Mouse (Mus musculus): ENCODE results near the gene Mark3. TPM values are rescaled to one million over a fixed set of nuclear protein-coding genes. Genes with fewer than 3 reads are reported as not detected.

Mark3 gene
- polyA plus RNA-seq, 1 experiment, result 2.0 TPM

GRCm38 (mm10) chr12:111573315-111573714 is 1.0 kb upstream of the Mark3 start:
- peaks cover 3% of the 10 kb centered on the region; the same call in 1 of the 2 replicates for H3K9me3 ChIP-seq (ENCODE audit: control insufficient read depth, low read length)
- TF ChIP-seq GATA1 (IDR thresholded peaks at IDR 0.05; ENCODE audit: low read length) (no peak), TAL1 (IDR thresholded peaks at IDR 0.05; ENCODE audit: low read length) (no peak)

GRCm38 (mm10) chr12:111574887-111575838 is 840 bp downstream of the Mark3 start:
- Histone ChIP-seq H3K4me3 (replicated peaks) (peak overlapping the region; percentile 68), H3K36me3 (ENCODE audit: control insufficient read depth) (peaks cover 2% of the 10 kb centered on the region), H3K4me1 (ENCODE audit: control insufficient read depth) (peaks cover 42% of the 10 kb centered on the region), H3K27me3 (ENCODE audit: control insufficient read depth) (peaks cover 25% of the 10 kb centered on the region), H3K9me3 (ENCODE audit: control insufficient read depth, low read length) (peaks cover 3% of the 10 kb centered on the region; the same call in 1 of the 2 replicates)
- TF ChIP-seq GATA1 (IDR thresholded peaks at IDR 0.05; ENCODE audit: low read length) (no peak), TAL1 (IDR thresholded peaks at IDR 0.05; ENCODE audit: low read length) (no peak)

More at GRCm38 (mm10) chr12:111573315-111573714, 1.0 kb upstream of the Mark3 start:
- H3K36me3 ChIP-seq (ENCODE audit: control insufficient read depth), result no peaks in the 10 kb centered on the region
- peaks cover 36% of the 10 kb centered on the region for H3K4me1 ChIP-seq (ENCODE audit: control insufficient read depth)
- H3K27me3 ChIP-seq (ENCODE audit: control insufficient read depth), result peaks cover 32% of the 10 kb centered on the region
- peak overlapping the region; percentile 68 for H3K4me3 ChIP-seq (replicated peaks)

GRCm38 (mm10) chr12:111583058-111583457 is 8.7 kb downstream of the Mark3 start:
- H3K4me1 ChIP-seq (ENCODE audit: control insufficient read depth), result peaks cover 30% of the 10 kb centered on the region
- H3K27me3 ChIP-seq (ENCODE audit: control insufficient read depth), result no peaks in the 10 kb centered on the region
- TF ChIP-seq GATA1 (IDR thresholded peaks at IDR 0.05; ENCODE audit: low read length), result no peak
- TF ChIP-seq TAL1 (IDR thresholded peaks at IDR 0.05; ENCODE audit: low read length), result no peak
- peaks cover 29% of the 10 kb centered on the region for H3K36me3 ChIP-seq (ENCODE audit: control insufficient read depth)
- no peaks in the 10 kb centered on the region for H3K9me3 ChIP-seq (ENCODE audit: control insufficient read depth, low read length)
- no peak overlapping the region for H3K4me3 ChIP-seq (replicated peaks)

- Histone ChIP-seq H3K4me1 (ENCODE audit: control insufficient read depth) (peaks cover 31% of the 10 kb centered on the region), H3K27me3 (ENCODE audit: control insufficient read depth) (no peaks in the 10 kb centered on the region)
Measured at GRCm38 (mm10) chr12:111584401-111584800, 10.1 kb downstream of the Mark3 start.

GRCm38 (mm10) chr12:111587252-111587651 is 12.9 kb downstream of the Mark3 start:
- H3K36me3 ChIP-seq (ENCODE audit: control insufficient read depth), result peaks cover 20% of the 10 kb centered on the region
- no peak overlapping the region for H3K4me3 ChIP-seq (replicated peaks)
- peaks cover 20% of the 10 kb centered on the region for H3K4me1 ChIP-seq (ENCODE audit: control insufficient read depth)
- no peak for TF ChIP-seq GATA1 (IDR thresholded peaks at IDR 0.05; ENCODE audit: low read length)
- TF ChIP-seq TAL1 (IDR thresholded peaks at IDR 0.05; ENCODE audit: low read length), result no peak
- H3K27me3 ChIP-seq (ENCODE audit: control insufficient read depth), result no peaks in the 10 kb centered on the region
- H3K9me3 ChIP-seq (ENCODE audit: control insufficient read depth, low read length), result no peaks in the 10 kb centered on the region

More at GRCm38 (mm10) chr12:111584401-111584800, 10.1 kb downstream of the Mark3 start:
- Histone ChIP-seq H3K4me3 (replicated peaks) (no peak overlapping the region), H3K36me3 (ENCODE audit: control insufficient read depth) (peaks cover 31% of the 10 kb centered on the region), H3K9me3 (ENCODE audit: control insufficient read depth, low read length) (no peaks in the 10 kb centered on the region)
- no peak for TF ChIP-seq TAL1 (IDR thresholded peaks at IDR 0.05; ENCODE audit: low read length)
- TF ChIP-seq GATA1 (IDR thresholded peaks at IDR 0.05; ENCODE audit: low read length), result no peak

- Histone ChIP-seq H3K4me1 (ENCODE audit: control insufficient read depth) (peaks cover 27% of the 10 kb centered on the region), H3K4me3 (replicated peaks) (no peak overlapping the region), H3K9me3 (ENCODE audit: control insufficient read depth, low read length) (no peaks in the 10 kb centered on the region), H3K36me3 (ENCODE audit: control insufficient read depth) (peaks cover 49% of the 10 kb centered on the region), H3K27me3 (ENCODE audit: control insufficient read depth) (no peaks in the 10 kb centered on the region)
- TF ChIP-seq TAL1 (IDR thresholded peaks at IDR 0.05; ENCODE audit: low read length) (no peak), GATA1 (IDR thresholded peaks at IDR 0.05; ENCODE audit: low read length) (no peak)
Measured at GRCm38 (mm10) chr12:111592407-111593021, 18.2 kb downstream of the Mark3 start.

GRCm38 (mm10) chr12:111593775-111594174 is 19.5 kb downstream of the Mark3 start:
- Histone ChIP-seq H3K4me1 (ENCODE audit: control insufficient read depth) (peaks cover 27% of the 10 kb centered on the region), H3K27me3 (ENCODE audit: control insufficient read depth) (no peaks in the 10 kb centered on the region), H3K9me3 (ENCODE audit: control insufficient read depth, low read length) (no peaks in the 10 kb centered on the region), H3K4me3 (replicated peaks) (no peak overlapping the region), H3K36me3 (ENCODE audit: control insufficient read depth) (peaks cover 61% of the 10 kb centered on the region)
- TF ChIP-seq TAL1 (IDR thresholded peaks at IDR 0.05; ENCODE audit: low read length) (no peak), GATA1 (IDR thresholded peaks at IDR 0.05; ENCODE audit: low read length) (no peak)

- Histone ChIP-seq H3K27me3 (ENCODE audit: control insufficient read depth) (no peaks in the 10 kb centered on the region), H3K4me3 (replicated peaks) (no peak overlapping the region), H3K4me1 (ENCODE audit: control insufficient read depth) (peaks cover 26% of the 10 kb centered on the region), H3K9me3 (ENCODE audit: control insufficient read depth, low read length) (no peaks in the 10 kb centered on the region), H3K36me3 (ENCODE audit: control insufficient read depth) (peaks cover 89% of the 10 kb centered on the region)
- TF ChIP-seq TAL1 (IDR thresholded peaks at IDR 0.05; ENCODE audit: low read length) (no peak), GATA1 (IDR thresholded peaks at IDR 0.05; ENCODE audit: low read length) (no peak)
Measured at GRCm38 (mm10) chr12:111597310-111597709, 23.0 kb downstream of the Mark3 start.

GRCm38 (mm10) chr12:111598902-111599301 is 24.6 kb downstream of the Mark3 start:
- no peak overlapping the region for H3K4me3 ChIP-seq (replicated peaks)
- H3K4me1 ChIP-seq (ENCODE audit: control insufficient read depth), result peaks cover 10% of the 10 kb centered on the region
- no peaks in the 10 kb centered on the region for H3K9me3 ChIP-seq (ENCODE audit: control insufficient read depth, low read length)
- TF ChIP-seq TAL1 (IDR thresholded peaks at IDR 0.05; ENCODE audit: low read length) (no peak), GATA1 (IDR thresholded peaks at IDR 0.05; ENCODE audit: low read length) (no peak)
- peaks cover 86% of the 10 kb centered on the region for H3K36me3 ChIP-seq (ENCODE audit: control insufficient read depth)
- H3K27me3 ChIP-seq (ENCODE audit: control insufficient read depth), result no peaks in the 10 kb centered on the region

All from erythroblast, embryonic 14.5 days (primary cell).